Mouse (Mus musculus): ENCODE data around the gene Cemip2. TPM values are rescaled to one million over a fixed set of nuclear protein-coding genes. Genes with fewer than 3 reads are reported as not detected.

Gene Cemip2
- polyA plus RNA-seq, 1 experiment from 2014 or later, result 77.2 TPM

- 20% methylated on average over 12 of the region's 12 CpGs for WGBS
- Histone ChIP-seq H3K4me2 (ENCODE audit: low read depth, low read length, severe bottlenecking) (peak overlapping the region; percentile 88), H3K27me3 (ENCODE audit: control insufficient read depth, insufficient read depth, low read length) (no peaks in the 10 kb centered on the region), H3K4me3 (ENCODE audit: low read depth, low read length) (peak overlapping the region; percentile 82; the same call in 1 of the 2 replicates), H3K4me1 (replicated peaks; ENCODE audit: control insufficient read depth, insufficient read depth, low read length) (peaks cover 36% of the 10 kb centered on the region), H3K27ac (ENCODE audit: low read depth, low read length) (peak overlapping the region; percentile 81), H3K9ac (ENCODE audit: low read length) (peak overlapping the region; percentile 47), H3K36me3 (ENCODE audit: control insufficient read depth, insufficient read depth, low read length) (no peaks in the 10 kb centered on the region), H3K9me3 (ENCODE audit: control insufficient read depth, low read length) (no peaks in the 10 kb centered on the region)
- DNase-seq (ENCODE audit: low spot score) (no peak), ATAC-seq (replicated peaks; ENCODE audit: low FRiP score) (no peak)
Observed at GRCm38 (mm10) chr19:21781787-21782432, 3.8 kb downstream of the Cemip2 start.

- no peaks in the 10 kb centered on the region for H3K27me3 ChIP-seq (ENCODE audit: control insufficient read depth, insufficient read depth, low read length)
- peak overlapping the region; percentile 35; the same call in 1 of the 2 replicates for H3K4me2 ChIP-seq (ENCODE audit: low read depth, low read length, severe bottlenecking)
- H3K4me3 ChIP-seq (ENCODE audit: low read depth, low read length), result no peak overlapping the region
- no peak overlapping the region for H3K9ac ChIP-seq (ENCODE audit: low read length)
- peak overlapping the region; percentile 99 for H3K27ac ChIP-seq (ENCODE audit: low read depth, low read length)
- 62% methylated on average over 3 of the region's 3 CpGs for WGBS
- ATAC-seq (replicated peaks; ENCODE audit: low FRiP score) (no peak), DNase-seq (ENCODE audit: low spot score) (no peak)
- H3K4me1 ChIP-seq (replicated peaks; ENCODE audit: control insufficient read depth, insufficient read depth, low read length), result peaks cover 37% of the 10 kb centered on the region
- no peaks in the 10 kb centered on the region for H3K9me3 ChIP-seq (ENCODE audit: control insufficient read depth, low read length)
- H3K36me3 ChIP-seq (ENCODE audit: control insufficient read depth, insufficient read depth, low read length), result no peaks in the 10 kb centered on the region
Observed at GRCm38 (mm10) chr19:21783717-21784116, 5.6 kb downstream of the Cemip2 start.

- 6% methylated on average over 8 of the region's 8 CpGs for WGBS
- Histone ChIP-seq H3K27me3 (ENCODE audit: control insufficient read depth, insufficient read depth, low read length) (no peaks in the 10 kb centered on the region), H3K4me3 (ENCODE audit: low read depth, low read length) (peak overlapping the region; percentile 18), H3K4me1 (replicated peaks; ENCODE audit: control insufficient read depth, insufficient read depth, low read length) (peaks cover 41% of the 10 kb centered on the region), H3K27ac (ENCODE audit: low read depth, low read length) (peak overlapping the region; percentile 99), H3K36me3 (ENCODE audit: control insufficient read depth, insufficient read depth, low read length) (no peaks in the 10 kb centered on the region), H3K9ac (ENCODE audit: low read length) (peak overlapping the region; percentile 66), H3K4me2 (ENCODE audit: low read depth, low read length, severe bottlenecking) (peak overlapping the region; percentile 46), H3K9me3 (ENCODE audit: control insufficient read depth, low read length) (no peaks in the 10 kb centered on the region)
- DNase-seq (ENCODE audit: low spot score) (peak; percentile 85), ATAC-seq (replicated peaks; ENCODE audit: low FRiP score) (peak; percentile 89)
Observed at GRCm38 (mm10) chr19:21784331-21785131, 6.4 kb downstream of the Cemip2 start.

- Histone ChIP-seq H3K4me2 (ENCODE audit: low read depth, low read length, severe bottlenecking) (peak overlapping the region; percentile 46), H3K4me3 (ENCODE audit: low read depth, low read length) (peak overlapping the region; percentile 18; the same call in 1 of the 2 replicates), H3K27me3 (ENCODE audit: control insufficient read depth, insufficient read depth, low read length) (no peaks in the 10 kb centered on the region), H3K4me1 (replicated peaks; ENCODE audit: control insufficient read depth, insufficient read depth, low read length) (peaks cover 47% of the 10 kb centered on the region), H3K9ac (ENCODE audit: low read length) (peak overlapping the region; percentile 66; the same call in 1 of the 2 replicates), H3K27ac (ENCODE audit: low read depth, low read length) (peak overlapping the region; percentile 99), H3K36me3 (ENCODE audit: control insufficient read depth, insufficient read depth, low read length) (no peaks in the 10 kb centered on the region), H3K9me3 (ENCODE audit: control insufficient read depth, low read length) (no peaks in the 10 kb centered on the region)
- ATAC-seq (replicated peaks; ENCODE audit: low FRiP score) (peak; percentile 47), DNase-seq (ENCODE audit: low spot score) (peak; percentile 83)
- 4% methylated on average over 3 of the region's 3 CpGs for WGBS
Observed at GRCm38 (mm10) chr19:21785132-21785528, 7.0 kb downstream of the Cemip2 start.

GRCm38 (mm10) chr19:21787004-21787480 is 8.9 kb downstream of the Cemip2 start:
- no peak overlapping the region for H3K4me3 ChIP-seq (ENCODE audit: low read depth, low read length)
- H3K36me3 ChIP-seq (ENCODE audit: control insufficient read depth, insufficient read depth, low read length), result no peaks in the 10 kb centered on the region
- H3K9me3 ChIP-seq (ENCODE audit: control insufficient read depth, low read length), result no peaks in the 10 kb centered on the region
- WGBS, result 49% methylated on average over 6 of the region's 6 CpGs
- ATAC-seq (replicated peaks; ENCODE audit: low FRiP score), result no peak
- H3K27me3 ChIP-seq (ENCODE audit: control insufficient read depth, insufficient read depth, low read length), result no peaks in the 10 kb centered on the region
- no peak for DNase-seq (ENCODE audit: low spot score)
- no peak overlapping the region for H3K9ac ChIP-seq (ENCODE audit: low read length)
- peaks cover 38% of the 10 kb centered on the region for H3K4me1 ChIP-seq (replicated peaks; ENCODE audit: control insufficient read depth, insufficient read depth, low read length)
- H3K27ac ChIP-seq (ENCODE audit: low read depth, low read length), result peak overlapping the region; percentile 46
- no peak overlapping the region for H3K4me2 ChIP-seq (ENCODE audit: low read depth, low read length, severe bottlenecking)

GRCm38 (mm10) chr19:21788999-21789398 is 10.9 kb downstream of the Cemip2 start:
- ATAC-seq (replicated peaks; ENCODE audit: low FRiP score) (no peak), DNase-seq (ENCODE audit: low spot score) (no peak)
- peak overlapping the region; percentile 2; the same call in 1 of the 2 replicates for H3K4me2 ChIP-seq (ENCODE audit: low read depth, low read length, severe bottlenecking)
- H3K4me1 ChIP-seq (replicated peaks; ENCODE audit: control insufficient read depth, insufficient read depth, low read length), result peaks cover 33% of the 10 kb centered on the region
- H3K9ac ChIP-seq (ENCODE audit: low read length), result peak overlapping the region; percentile 13; the same call in 1 of the 2 replicates
- peak overlapping the region; percentile 84 for H3K27ac ChIP-seq (ENCODE audit: low read depth, low read length)
- WGBS, result 10% methylated on average over 8 of the region's 8 CpGs
- no peaks in the 10 kb centered on the region for H3K9me3 ChIP-seq (ENCODE audit: control insufficient read depth, low read length)
- H3K4me3 ChIP-seq (ENCODE audit: low read depth, low read length), result no peak overlapping the region
- H3K36me3 ChIP-seq (ENCODE audit: control insufficient read depth, insufficient read depth, low read length), result no peaks in the 10 kb centered on the region
- H3K27me3 ChIP-seq (ENCODE audit: control insufficient read depth, insufficient read depth, low read length), result no peaks in the 10 kb centered on the region

- peak overlapping the region; percentile 84 for H3K27ac ChIP-seq (ENCODE audit: low read depth, low read length)
Observed at GRCm38 (mm10) chr19:21789676-21790075, 11.5 kb downstream of the Cemip2 start.

GRCm38 (mm10) chr19:21791386-21791785 is 13.2 kb downstream of the Cemip2 start:
- H3K36me3 ChIP-seq (ENCODE audit: control insufficient read depth, insufficient read depth, low read length), result peaks cover 3% of the 10 kb centered on the region; the same call in 1 of the 2 replicates
- whole genome bisulfite sequencing, result 88% methylated on average over 3 of the region's 3 CpGs
- no peaks in the 10 kb centered on the region for H3K27me3 ChIP-seq (ENCODE audit: control insufficient read depth, insufficient read depth, low read length)
- H3K4me1 ChIP-seq (replicated peaks; ENCODE audit: control insufficient read depth, insufficient read depth, low read length), result peaks cover 18% of the 10 kb centered on the region
- no peak overlapping the region for H3K4me2 ChIP-seq (ENCODE audit: low read depth, low read length, severe bottlenecking)
- no peak overlapping the region for H3K9ac ChIP-seq (ENCODE audit: low read length)
- ATAC-seq (replicated peaks; ENCODE audit: low FRiP score) (no peak), DNase-seq (ENCODE audit: low spot score) (no peak)
- H3K4me3 ChIP-seq (ENCODE audit: low read depth, low read length), result no peak overlapping the region
- H3K27ac ChIP-seq (ENCODE audit: low read depth, low read length), result no peak overlapping the region
- H3K9me3 ChIP-seq (ENCODE audit: control insufficient read depth, low read length), result no peaks in the 10 kb centered on the region

More at GRCm38 (mm10) chr19:21789676-21790075, 11.5 kb downstream of the Cemip2 start:
- peak; percentile 79 for ATAC-seq (replicated peaks; ENCODE audit: low FRiP score)
- H3K9ac ChIP-seq (ENCODE audit: low read length), result no peak overlapping the region
- peaks cover 29% of the 10 kb centered on the region for H3K4me1 ChIP-seq (replicated peaks; ENCODE audit: control insufficient read depth, insufficient read depth, low read length)
- 14% methylated on average over 6 of the region's 6 CpGs for WGBS
- H3K27me3 ChIP-seq (ENCODE audit: control insufficient read depth, insufficient read depth, low read length), result no peaks in the 10 kb centered on the region
- no peaks in the 10 kb centered on the region for H3K9me3 ChIP-seq (ENCODE audit: control insufficient read depth, low read length)
- H3K4me2 ChIP-seq (ENCODE audit: low read depth, low read length, severe bottlenecking), result peak overlapping the region; percentile 24; the same call in 1 of the 2 replicates
- H3K4me3 ChIP-seq (ENCODE audit: low read depth, low read length), result no peak overlapping the region
- peaks cover 2% of the 10 kb centered on the region; the same call in 1 of the 2 replicates for H3K36me3 ChIP-seq (ENCODE audit: control insufficient read depth, insufficient read depth, low read length)
- DNase-seq (ENCODE audit: low spot score), result peak; percentile 68

Data from forebrain, embryonic 11.5 days (tissue).